Mouse (Mus musculus): ENCODE data around the gene Cd300a.

Cd300a gene

GRCm38 (mm10) chr11:114889991-114890518 lies at the start of gene Cd300a:
Gene Cd300a (plus strand): TSS chr11:114890041.
- no peak for DNase-seq (ENCODE audit: low spot score)

- no peak for DNase-seq (ENCODE audit: low spot score)
Observed at GRCm38 (mm10) chr11:114843818-114844463, 45.9 kb upstream of the Cd300a start.

DNA sequence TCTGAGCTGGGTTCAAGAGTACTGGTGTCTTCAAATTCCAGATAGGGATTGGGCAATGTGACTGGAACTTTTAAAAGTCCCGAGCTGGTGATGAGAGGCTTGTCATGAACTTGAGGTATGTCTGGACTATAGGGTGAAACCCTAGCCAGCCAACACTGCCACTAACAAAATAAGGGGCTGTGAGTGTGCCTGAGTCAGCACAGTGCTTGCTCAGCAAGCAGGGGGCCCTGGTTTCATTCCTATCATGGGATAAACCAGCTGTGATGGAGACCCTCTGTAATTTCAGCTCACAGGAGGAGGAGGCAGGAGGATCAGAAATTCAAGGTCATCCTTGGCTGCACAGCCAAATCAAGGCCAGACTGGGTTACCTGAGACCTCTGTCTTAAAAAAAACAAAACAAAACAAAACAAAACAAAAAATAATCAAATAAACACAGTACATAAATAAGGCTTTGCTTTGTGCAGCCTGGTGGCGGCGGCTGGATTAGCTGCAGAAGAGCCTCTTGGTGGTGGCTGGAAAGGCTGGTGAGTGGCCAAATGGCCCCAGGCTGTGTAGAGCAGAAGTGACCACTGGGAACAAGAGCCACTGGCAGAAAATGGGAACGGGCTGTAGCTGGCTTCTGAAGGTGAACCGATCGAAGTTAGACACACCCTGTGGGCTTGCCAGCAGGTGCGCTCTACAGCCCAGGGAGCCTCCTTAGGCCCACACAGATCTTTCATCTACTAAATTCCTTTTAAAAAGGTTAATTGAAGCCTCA lies 45.2 kb upstream of the Cd300a start:
- no peak for DNase-seq (ENCODE audit: low spot score)

- DNase-seq (ENCODE audit: low spot score), result no peak
Observed at GRCm38 (mm10) chr11:114846336-114846735, 43.5 kb upstream of the Cd300a start.

- DNase-seq (ENCODE audit: low spot score), result no peak
Observed at GRCm38 (mm10) chr11:114847008-114847407, 42.8 kb upstream of the Cd300a start.

DNA sequence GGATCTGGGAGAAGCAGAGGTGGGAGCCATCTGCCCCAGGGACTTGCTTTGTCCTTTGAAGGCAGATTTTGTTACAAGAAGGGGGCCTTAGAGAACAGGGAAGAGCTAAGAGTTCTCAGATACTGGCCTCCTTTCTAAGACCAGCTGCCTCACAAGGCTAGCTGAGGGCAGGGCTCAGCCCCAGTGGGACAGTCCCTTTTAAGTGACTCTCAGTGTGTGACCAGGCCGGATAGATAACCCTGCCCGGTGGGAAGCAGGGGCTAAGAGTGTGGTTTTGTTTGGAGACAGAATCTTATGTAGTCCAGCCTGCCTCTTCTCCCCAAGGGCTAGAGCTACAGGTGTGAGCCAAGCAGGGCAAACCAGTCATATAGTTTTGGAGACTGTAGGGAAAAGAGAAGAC lies 40.3 kb upstream of the Cd300a start:
- no peak for DNase-seq (ENCODE audit: low spot score)

DNA sequence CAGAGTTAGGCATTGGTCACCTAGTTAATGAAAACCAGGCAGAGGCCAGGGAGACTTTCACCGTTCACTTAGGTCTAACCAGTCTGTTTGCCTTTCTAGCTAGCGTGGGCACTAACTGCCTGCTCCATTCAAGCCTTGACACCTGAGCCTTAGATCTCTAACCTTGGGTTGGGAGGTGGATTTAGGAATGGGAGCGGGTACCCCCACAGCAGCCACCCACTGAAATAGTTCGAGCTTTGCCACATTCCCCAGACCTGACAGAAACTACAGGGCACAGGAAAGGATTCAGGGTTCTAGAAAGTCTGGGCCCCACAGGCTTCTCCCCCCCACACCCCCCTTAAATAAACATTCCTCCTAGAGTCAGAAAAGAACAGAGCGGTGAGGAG lies 39.8 kb upstream of the Cd300a start:
- DNase-seq (ENCODE audit: low spot score), result no peak

DNA sequence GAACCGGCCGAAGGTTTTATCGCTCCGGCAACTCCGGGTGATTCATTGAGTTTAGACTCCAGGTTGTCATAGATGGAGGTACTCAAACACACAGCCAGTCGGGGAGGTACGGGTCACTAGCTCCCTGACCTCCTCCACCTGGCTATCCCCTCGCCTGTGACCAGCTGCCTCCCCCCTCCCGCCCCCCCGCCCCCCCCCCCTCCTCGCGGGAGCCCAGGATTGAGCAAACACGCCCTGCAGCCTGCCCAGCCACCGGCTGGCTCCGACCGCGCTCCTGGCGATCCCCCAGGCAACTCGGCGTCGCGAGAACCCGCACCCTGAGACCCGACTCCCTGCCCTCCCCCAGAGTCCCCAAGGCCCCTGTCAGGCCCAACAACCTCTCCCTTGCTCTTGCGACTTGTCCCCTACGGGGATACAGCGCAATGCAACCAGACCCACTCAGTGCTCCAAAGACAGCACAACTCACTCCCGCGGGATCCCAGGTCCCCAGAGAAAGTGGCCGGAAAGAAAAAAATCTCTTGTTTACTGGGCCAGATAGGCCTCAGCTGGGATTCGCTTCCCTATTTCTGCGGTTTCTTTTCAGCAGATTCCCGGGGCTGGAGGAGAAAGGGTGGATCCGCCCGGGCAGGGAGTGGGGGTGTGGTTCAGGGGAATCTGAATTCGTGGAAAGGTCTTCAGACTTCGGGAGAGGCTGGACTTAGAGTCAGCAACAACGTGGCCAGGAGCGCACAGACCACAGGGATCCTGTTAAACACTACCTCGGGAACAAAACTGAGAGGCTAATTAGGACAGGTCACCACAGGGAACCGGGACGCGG lies 39.2 kb upstream of the Cd300a start, which contains the start of gene Gprc5c:
Gene Gprc5c (plus strand): TSS at position 701 of the 817 bp plus-strand sequence.
- no peak for DNase-seq (ENCODE audit: low spot score)

GRCm38 (mm10) chr11:114851269-114851607 lies 38.6 kb upstream of the Cd300a start:
- no peak for DNase-seq (ENCODE audit: low spot score)

- no peak for DNase-seq (ENCODE audit: low spot score)
Observed at GRCm38 (mm10) chr11:114851608-114852310, 38.1 kb upstream of the Cd300a start.

DNA sequence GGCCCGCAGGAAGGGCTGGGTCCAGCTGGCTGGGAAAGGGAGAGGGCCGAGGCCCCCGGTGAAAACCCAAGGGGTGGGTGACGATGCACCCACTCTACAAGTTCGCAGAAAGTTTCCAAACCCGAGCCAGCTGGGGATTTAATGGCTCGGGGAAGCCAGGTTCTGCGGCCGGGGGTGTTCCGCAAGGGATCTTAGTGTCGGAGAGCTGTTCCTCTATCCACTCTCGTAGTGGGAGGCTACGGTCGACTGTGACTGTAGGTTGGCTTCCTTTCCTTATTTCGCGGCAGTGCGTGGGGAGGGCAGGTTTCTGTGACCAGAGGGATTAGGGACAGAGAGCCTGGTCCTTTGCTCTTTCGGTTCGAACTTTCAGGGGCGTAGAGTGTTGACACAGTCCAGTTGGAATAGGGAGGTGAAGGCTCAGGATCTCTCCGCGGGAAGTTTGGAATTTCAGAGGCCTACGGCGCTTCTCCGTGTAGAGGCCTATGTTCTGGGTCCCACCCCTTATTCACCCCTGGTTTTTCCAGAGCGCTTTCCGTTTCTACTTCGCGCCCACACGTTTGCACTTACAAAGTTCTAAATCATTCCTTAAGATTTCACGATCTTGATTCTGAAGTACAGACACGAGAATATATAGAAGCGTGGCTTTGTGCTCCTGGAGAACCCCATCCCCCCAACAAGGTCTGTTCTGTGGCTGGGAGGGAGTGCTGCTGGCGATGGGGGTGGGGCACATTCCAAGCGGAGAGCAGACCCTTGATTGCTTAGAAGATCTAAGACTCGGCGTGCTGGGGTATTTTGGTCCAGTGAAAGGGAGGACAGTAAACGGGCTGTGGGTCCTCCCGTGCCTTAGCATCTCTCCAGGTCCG lies 37.3 kb upstream of the Cd300a start:
- no peak for DNase-seq (ENCODE audit: low spot score)

DNA sequence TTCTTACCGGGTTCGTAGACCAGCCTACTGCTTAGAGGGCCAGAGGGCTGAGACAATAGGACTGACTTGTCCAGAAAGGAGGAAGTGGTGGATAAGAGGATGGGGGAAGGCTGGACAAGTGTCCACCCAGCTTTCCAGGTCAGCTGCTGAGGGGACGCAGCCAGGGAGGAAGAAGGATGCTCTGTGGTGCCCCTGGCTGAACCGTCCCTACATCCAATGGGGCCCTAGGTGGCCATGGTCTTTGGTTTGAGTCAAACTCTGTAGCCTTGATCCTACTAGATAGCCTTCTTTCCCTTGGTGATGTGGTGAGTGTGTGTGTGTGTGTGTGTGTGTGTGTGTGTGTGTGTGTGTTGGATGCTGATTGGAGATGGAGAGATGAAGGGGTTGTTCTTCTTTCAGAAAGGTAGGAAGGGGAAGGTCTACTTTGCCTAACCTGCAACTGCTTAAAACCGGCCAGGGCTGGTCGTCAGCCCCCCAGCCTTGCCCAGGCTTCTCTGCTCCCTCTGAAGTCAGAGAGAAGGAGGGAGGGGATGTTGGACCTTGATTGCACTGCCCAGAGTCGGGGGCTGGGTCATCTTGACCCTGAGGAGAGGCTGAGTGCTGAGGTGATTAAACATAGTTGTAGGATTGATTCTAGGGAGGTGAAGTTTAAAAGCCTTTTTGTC lies 36.5 kb upstream of the Cd300a start:
- no peak for DNase-seq (ENCODE audit: low spot score)

GRCm38 (mm10) chr11:114854581-114854980 lies 35.3 kb upstream of the Cd300a start:
- no peak for DNase-seq (ENCODE audit: low spot score)

GRCm38 (mm10) chr11:114856125-114856524 lies 33.7 kb upstream of the Cd300a start:
- no peak for DNase-seq (ENCODE audit: low spot score)

DNA sequence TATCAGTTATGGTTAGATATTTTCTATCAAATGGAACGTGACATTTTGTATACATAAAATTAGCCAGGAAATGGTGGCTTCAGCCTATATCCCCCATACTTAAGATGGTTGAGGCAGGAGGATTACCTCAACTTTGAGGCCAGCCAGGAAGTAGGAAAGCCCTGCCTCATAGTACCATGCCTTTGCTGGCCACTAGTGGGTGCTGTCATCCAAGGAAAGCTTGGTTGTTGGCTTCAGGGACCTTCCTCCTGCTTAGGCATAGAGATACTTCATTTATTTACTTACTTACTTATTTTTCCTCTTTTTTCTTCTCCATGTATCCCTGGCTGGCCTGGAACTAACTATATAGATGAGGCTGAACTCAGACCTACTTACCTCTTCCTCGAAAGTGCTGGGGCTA lies 31.2 kb upstream of the Cd300a start:
- DNase-seq (ENCODE audit: low spot score), result no peak

DNA sequence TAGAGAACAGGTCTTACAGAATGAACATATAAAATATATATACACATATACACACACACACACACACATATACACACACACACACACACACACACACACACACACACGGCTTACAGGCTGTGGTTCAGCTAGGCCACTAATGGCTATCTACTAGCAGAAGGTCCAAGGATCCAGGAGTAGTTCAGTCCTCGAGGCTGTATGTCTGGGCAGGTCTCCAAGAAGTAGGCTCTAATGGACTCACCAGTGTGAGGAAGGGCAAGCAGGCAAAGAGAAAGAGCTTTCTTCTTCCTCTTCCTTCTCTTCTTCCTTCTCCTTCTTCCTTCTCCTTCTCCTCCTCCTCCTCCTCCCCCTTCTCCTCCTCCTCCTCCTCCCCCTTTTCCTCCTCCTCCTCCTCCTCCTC lies 28.8 kb upstream of the Cd300a start:
- DNase-seq (ENCODE audit: low spot score), result no peak

GRCm38 (mm10) chr11:114862687-114863086 lies 27.2 kb upstream of the Cd300a start:
- DNase-seq (ENCODE audit: low spot score), result no peak

GRCm38 (mm10) chr11:114863918-114864420 lies 25.9 kb upstream of the Cd300a start:
- DNase-seq (ENCODE audit: low spot score), result no peak

DNA sequence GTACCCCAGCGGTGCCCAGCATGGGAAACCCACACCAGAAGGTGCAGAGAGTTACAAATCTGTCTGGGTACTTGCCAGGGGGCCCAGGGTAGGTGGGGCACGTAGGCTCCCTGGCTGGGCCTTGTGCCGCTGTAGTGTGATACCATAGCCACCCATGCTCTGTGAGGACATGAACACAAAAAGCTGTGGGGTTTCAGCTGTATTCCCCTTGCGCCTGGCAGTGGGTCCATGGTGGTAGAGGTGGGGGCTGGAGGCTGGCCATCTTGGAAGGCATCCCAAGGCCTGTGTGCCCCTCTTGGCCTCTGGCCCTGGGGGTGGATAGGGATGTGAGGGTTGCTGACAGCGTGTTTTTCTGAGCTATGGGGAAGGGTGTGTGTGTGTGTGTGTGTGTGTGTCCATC lies 23.8 kb upstream of the Cd300a start:
- no peak for DNase-seq (ENCODE audit: low spot score)

Data from MN1 (cell line).